Mouse (Mus musculus) retina, postnatal 7 days (tissue): ENCODE results near the gene Cdh12.
"Not testable (repeated sequence)": the region's sequence is repeated elsewhere in the genome, so short reads cannot be mapped to it uniquely, and the experiment has no call there.

Source experiments
- DNase-seq: peaks from one replicate; pipeline ENCODE4 v3.0.0-alpha.2; 2012; ENCODE audit warnings: low read depth, low spot score

Cdh12 gene

DNA sequence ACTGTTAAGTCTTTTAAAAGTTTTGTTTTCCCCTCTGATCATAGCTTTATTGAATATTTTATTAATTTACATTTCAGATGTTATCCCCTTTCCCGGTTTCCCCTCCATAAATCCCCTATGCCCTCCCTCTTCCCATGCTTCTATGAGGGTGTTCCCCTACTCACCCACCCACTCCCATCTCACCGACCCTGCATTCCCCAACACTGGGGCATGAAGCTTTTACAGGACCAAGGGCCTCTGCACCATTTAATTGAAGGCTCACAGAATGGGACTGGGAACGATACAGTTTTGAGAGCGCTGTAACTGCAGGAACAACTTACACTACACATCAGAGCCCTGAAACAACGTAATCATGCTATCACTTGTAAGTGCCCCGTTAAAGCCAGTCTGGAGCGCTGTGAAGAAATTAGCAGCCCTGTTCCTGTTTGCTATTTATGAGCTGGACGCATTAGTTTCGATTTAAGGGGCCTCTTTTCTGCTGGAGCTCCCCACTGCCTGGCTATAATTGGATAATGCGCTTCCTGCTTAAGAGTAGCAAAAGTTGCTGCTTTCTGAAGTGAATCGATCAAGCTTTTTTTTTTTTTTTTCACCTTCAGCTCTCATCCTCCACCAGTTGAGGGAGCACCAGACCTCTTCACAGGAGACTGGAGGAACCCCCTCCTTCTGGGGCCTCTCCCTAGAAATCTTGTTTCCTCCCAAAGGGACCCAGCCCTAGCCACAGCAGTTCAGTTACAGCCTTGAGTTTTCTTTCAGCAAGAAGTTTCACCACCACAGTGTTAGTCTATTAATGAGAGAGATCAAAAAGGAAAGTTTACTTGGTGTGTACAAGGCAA lies 660.2 kb downstream of the Cdh12 start:
- DNase-seq, result no peak

DNA sequence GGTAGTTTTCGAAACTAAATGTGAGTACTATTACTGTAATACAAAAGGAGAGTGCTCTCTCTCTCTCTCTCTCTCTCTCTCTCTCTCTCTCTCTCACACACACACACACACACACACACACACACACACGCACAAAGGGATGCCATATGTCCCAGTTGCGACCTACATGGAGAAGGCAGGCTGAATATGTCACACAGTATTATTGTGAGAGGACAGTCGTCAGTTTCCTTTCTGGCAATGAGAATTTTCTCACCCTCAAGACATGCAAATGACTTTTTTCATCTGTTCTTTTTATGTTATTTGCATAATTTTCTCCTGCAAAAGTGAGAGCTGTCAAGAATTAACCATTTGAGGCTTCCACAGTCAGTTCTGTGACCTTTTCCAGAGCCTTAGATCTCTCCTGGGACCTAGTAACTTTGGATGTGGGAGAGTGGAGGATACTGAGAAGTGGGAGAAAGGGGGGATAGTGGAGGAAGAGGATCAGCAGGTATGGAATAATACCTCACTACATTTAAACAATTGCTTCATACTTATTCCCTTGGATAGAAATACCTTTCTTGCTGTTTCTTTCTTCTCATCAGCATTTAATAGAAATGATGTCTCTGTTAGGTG lies 660.9 kb downstream of the Cdh12 start:
- no peak for DNase-seq

DNA sequence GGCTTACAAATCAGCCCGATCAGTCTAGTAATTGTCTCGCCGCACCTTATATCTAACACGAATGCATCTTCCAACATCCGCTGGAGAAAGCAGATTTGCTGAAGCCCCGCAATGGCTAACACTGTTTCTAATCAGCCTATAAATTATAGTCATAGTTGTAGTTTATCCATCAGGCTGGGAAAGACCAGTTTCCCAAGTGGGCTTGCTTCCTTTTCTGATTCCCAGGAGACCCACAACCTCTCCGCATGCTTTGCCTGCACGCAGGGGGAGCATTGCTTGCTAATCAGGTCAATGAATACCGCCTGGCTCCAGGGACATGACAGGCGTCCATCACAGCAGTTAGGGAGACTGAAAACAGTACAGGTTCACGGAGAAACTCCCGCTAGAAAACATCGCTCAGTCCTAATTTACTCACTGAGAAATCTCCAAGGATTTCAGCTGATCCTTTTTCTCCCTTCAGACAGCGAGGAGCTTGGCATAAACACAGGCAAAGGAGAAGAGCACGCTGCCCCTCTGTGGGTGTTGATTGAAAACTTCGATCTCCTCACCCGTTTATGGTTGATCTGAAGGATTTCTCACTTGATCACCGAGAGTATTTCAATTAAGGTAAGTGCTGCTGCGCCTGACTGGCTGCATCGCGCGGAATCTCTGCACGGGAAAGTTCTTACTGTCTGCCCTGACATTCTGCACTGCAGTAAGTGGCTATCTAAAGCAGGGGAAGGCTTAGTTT lies 662.0 kb downstream of the Cdh12 start:
- DNase-seq, result peak; percentile 8

DNA sequence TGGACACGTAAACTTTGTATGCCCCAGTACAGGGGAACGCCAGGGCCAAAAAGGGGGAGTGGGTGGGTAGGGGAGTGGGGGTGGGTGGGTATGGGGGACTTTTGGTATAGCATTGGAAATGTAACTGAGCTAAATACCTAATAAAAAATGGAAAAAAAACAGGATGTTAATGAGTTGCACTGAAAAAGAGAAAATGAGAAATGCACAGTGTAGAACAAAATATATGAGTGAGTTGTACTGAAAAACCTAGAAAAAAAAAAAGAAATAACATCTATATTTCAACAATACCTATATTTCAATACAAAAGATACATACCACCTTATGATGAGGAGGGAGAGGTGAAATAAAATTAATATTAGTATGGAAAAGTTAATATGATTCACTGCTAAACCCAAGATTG lies 665.7 kb downstream of the Cdh12 start:
- DNase-seq, result not testable (repeated sequence)

DNA sequence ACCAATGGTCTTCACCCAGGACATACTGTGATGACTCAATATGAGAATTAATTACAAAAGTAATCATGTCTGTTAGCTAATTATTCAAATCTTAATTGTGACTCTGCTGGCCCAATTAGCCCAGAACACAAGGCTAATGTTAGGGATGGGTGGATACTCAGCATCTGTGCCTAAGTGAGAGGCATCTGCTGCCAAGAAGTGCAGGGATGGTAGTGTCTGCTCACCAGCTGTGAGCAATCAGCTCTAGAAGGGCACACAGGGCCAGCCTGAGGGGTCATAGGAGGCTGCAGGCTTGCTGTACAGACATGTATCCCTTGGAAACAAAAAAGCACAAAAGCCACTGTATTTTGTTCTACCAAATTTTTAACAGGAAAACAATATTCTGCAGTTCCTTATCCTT lies 681.6 kb downstream of the Cdh12 start:
- DNase-seq, result no peak

DNA sequence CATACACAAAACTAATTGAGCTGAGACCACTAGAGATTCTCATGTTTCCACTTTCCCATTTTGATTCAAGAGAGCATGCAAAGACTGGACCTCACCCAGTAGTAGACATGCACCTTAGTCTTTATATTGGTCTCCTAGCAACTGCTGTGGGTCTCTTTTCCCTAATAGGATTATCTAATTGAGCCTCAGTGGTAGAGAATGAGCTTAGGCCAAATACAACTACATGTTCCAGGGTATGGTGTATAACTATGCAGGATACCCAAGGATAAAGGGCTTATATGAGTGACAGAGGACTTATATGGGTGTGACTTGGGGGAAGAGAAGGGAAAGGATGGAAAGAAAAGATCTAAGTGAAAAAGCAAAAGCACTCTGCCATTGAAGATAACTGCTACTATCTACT lies 683.9 kb downstream of the Cdh12 start:
- DNase-seq, result no peak

- no peak for DNase-seq
These were observed 697.8 kb downstream of the Cdh12 start for GRCm38 (mm10) chr15:21146896-21147295.

- no peak for DNase-seq
These were observed 704.5 kb downstream of the Cdh12 start for GRCm38 (mm10) chr15:21153602-21154001.

DNA sequence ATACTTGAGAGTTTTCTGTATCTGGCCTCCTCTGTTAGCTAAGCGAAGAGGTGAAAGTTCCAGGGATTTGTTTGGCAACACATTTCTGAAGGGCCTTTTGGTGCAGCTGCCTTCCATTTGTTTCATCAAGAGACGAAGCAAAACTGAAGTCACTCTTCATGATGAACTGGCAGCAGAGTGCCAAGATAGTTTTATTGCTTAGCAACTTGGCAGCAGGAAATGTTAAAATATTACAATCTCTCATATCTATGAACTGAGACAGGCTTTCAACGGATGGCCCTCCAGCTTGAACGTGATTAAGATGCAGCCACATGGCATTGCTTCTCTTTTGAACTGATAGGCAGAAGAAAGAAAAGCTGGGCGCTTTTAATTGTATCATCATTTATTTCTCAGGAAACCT lies 730.7 kb downstream of the Cdh12 start:
- no peak for DNase-seq

DNA sequence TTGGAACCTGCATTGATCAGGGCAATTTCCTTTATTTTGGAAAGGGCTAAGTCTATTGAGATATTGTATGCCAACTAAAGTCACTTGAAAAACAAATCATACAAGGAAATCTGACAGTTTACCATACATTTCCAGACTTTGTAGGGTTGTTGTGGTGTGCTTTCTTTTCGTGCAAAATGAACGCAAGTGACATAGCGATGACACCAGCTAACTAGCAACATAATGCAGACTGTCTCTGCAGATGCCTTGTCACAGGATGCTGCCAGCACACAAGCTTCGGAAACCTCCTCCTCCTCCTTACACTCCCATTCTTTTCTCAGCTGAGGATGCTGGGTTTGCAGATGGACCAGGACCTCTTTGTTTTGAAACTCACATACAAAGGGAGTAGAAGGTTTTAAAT lies 731.1 kb downstream of the Cdh12 start:
- no peak for DNase-seq

DNA sequence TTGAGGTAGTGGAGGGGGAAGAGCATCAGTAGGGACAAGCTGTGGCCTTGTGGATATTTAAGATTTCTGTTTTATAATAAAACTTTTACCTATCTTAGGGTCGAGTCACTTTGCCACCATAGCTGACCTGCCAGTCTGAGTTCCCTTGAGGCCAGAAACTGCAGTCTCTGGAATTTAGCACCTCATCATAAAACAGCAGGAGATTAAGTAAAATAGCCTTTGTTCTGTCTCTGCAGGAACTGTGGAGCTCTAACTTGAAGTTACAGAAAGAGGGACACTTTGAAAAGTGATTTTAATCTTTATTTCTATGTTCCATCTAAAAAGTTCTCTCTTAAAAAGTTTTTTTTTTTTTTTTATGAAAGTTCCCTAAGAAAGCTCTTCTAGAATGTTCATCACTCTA lies 736.7 kb downstream of the Cdh12 start:
- no peak for DNase-seq

DNA sequence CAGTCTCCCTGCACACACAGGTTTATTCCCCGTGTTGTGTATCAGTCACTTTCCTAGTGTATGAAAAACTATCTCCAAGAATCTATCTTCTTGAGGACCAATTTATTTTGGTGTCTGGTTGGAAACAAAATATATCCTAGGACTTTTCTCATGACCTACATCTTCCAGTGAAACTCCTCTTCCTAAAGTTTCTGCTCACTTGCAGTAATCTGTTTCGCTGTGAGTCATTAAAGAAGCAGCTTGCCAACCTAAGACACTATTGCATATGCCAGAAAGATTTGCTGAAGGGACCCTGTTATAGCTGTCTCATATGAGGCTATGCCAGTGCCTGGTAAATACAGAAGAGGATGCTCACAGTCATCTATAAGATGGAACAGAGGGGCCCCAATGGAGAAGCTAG lies 761.0 kb downstream of the Cdh12 start:
- DNase-seq, result not testable (repeated sequence)

DNA sequence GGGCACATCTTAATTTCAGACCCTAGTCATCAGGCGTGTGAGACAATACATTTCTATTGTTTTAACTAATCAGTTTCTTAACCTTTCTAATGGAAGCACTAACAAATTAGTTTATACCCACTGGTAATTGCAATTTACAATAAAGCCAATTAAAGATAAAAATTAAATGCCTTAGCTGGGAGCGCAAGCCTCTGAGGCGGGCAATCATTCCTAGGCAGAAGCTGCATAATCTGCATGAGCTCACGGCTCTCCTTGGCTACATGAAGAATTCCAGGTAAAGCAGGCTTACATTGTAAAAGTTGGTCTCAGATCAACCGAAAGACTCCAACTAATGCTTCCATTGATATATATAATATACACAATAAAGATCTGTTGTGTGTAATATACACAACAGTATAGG lies 773.9 kb downstream of the Cdh12 start:
- DNase-seq, result no peak

GRCm38 (mm10) chr15:21261318-21261717 lies 812.3 kb downstream of the Cdh12 start:
- no peak for DNase-seq

- DNase-seq, result no peak
These were observed 820.8 kb downstream of the Cdh12 start for GRCm38 (mm10) chr15:21269856-21270255.

GRCm38 (mm10) chr15:21297051-21297450 lies 848.0 kb downstream of the Cdh12 start:
- no peak for DNase-seq

DNA sequence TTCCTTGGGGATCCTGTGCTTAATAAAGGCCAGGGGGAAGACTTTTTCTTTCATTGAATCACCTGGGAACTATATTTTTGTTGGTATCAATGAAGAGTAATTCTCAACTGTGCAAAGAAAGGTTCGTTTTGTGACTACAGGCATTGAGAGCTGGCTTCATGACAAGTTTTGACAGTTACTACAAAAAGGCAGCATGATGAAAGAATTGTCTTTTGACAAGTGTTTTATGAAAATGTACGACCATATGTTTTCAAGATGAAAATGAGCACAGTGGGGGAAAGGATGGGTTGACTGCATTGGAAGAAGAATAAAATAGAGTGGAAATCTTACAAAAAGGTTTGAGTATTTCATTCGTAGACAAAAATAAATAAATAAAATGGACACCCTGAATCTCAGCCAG lies 866.4 kb downstream of the Cdh12 start:
- DNase-seq, result no peak

DNA sequence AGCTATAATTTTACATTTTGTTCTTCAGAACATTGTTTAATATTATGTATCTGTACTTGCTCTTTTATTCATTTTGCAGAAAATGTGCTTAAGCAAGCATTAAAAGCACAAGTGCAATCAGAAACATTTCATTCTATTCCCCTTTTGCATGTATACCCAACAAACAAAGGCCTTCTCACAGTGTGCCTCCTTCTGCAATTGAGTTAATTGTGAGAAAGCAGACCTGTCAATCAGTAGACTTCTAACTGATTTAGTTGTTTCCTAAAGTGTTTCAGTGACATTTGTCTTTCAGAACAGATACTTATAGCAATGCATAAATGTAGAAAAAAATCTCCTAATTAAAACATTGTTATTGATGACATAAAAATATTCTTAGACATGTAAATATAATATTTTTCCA lies 894.8 kb downstream of the Cdh12 start:
- DNase-seq, result no peak

- DNase-seq, result no peak
These were observed 895.3 kb downstream of the Cdh12 start for GRCm38 (mm10) chr15:21344323-21344722.

- no peak for DNase-seq
These were observed 895.7 kb downstream of the Cdh12 start for GRCm38 (mm10) chr15:21344749-21345148.

DNA sequence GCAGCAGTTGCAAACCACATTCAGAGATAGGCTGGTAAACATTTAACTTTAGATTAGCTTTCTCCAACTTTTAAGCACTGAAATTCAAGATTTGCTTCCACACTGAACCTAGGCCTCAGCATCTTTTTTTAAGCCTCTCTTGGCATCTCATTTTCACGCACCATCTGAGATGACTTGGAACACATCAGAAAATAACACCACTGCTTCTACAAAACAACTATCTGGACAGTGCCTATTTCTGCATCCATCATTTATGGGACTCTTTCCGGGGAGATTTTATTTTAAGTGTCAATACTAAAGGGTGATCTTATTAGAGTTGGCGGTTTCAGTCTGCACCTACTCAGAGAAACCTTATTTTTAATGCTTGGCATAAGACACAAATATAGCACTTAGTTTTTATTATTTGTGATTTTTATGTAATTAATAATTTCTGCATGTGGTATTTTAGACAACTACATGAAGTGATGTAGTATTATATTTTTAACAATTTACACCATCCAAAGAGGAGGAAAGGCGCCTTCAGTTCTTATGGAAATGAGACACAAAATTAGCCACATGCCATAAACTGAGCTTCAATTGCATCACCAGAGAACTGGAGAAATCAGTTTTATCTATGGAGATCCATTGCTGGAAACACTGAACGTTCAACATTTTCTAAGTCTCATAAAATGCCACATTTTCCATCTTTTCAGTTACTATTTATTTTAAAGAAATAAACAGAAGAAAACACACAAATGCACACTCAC lies 906.5 kb downstream of the Cdh12 start:
- no peak for DNase-seq

- DNase-seq, result no peak
These were observed 917.3 kb downstream of the Cdh12 start for GRCm38 (mm10) chr15:21366366-21366765.
